Mouse (Mus musculus): Measurements from ENCODE around the gene 2510002D24Rik.
A peak's percentile ranks its signal among the peaks of the same experiment; 100 is the strongest.
"Not testable (repeated sequence)": the region's sequence is repeated elsewhere in the genome, so short reads cannot be mapped to it uniquely, and the experiment has no call there.

2510002D24Rik gene

DNA sequence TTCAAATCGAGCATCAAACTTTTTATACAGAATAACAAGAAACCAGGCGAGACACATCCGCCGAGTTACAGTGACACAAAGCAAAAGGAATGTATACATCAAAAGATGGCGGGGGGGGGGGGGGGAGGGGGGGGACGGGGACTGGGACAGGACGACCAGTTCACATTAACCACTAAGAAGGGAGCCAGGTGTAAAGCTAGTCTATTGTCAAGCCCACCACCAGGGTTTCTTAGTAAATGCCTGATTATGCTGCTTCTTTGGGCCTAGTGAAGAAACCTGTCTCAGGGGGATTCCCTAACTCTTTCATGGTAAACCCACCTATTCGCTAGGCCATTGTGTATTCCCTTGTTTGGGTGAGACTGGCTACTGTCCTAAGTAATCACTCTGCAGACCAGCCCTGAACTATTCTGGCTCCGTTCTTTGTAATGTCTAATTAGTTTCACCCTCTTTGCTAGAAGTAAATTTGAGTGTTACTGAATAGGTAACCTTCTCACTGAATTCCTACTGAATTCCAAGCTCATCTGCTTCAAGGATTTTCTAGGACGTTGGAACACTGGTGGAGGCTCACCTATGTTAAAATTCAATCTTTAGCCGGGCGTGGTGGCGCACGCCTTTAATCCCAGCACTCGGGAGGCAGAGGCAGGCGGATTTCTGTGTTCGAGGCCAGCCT lies 13.3 kb downstream of the 2510002D24Rik start:
- DNase-seq (ENCODE audit: low spot score in 2 of 2), result not testable (repeated sequence)

DNA sequence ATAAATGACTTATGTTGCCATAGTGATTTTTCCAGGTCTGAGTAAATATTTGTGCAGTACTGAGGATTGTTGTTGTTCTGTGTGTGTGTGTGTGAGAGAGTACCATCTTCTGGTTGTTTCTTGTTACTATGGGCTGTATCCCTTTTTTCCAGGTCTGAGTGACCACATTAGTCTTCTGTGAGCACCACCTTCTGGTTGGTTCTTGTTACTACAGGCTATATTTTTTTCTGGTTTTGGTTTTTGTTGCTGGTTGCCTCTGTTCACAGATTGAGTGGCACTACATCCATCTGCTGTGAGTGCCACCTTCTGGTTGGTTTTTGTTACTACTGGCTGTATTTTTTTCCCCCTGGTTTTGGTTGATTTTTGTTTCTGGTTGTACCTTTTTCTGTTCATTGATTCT lies 22.2 kb downstream of the 2510002D24Rik start:
- no peak for DNase-seq (ENCODE audit: low spot score in 2 of 2)

DNA sequence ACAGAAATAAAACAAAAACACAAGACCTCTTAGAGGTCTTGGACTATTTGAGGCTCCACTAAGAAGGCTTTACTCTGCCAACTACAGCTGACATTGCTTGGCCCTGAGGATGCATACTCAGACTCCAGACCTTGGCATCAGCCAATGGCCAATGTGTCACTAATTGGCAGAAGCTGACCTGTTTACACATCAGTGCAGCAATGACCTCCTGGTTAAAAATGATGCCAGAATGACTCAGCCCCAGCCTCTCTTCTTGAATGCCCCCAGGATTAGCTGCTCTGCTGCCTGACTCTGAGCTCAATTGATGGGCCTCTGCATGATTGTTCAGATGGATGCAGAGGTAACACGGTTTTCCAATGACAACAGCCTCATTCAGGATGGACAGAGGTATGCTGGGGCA lies 23.8 kb downstream of the 2510002D24Rik start:
- no peak for DNase-seq (ENCODE audit: low spot score in 2 of 2)

DNA sequence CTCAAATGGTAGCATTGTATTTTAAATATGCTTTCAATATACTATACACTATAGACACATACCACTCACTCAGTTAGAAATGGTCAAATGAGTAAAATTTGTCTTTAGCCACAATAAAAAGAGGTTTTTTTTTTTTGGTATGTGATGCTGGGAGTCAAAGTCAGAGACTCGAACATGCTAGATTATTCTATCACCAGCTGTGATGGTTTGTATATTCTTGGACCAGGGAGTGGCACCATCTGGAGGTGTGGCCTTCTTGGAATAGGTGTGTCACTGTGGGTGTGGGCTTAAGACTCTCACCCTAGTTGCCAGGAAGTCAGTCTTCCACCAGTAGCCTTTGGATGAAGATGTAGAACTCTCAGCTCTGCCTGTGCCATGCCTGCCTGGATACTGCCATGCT lies 34.1 kb downstream of the 2510002D24Rik start:
- DNase-seq (ENCODE audit: low spot score in 2 of 2), result not testable (repeated sequence)

DNA sequence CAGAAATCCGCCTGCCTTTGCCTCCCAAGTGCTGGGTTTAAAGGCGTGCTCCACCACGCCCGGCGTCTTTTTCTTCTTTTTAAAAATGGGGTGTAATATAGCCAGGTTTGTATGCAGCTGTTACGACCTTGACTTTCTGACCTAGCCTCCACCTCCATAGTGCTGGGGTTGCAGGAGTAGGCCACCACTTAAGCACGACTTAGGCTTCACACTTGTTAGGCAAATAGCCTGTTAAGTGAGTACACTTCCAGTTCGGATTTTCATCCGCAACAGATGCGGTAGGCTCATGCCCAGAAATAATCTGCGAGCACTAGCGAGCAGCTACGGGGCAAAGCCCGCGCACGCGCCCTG lies 39.7 kb downstream of the 2510002D24Rik start:
- DNase-seq (ENCODE audit: low spot score in 2 of 2), result no peak

DNA sequence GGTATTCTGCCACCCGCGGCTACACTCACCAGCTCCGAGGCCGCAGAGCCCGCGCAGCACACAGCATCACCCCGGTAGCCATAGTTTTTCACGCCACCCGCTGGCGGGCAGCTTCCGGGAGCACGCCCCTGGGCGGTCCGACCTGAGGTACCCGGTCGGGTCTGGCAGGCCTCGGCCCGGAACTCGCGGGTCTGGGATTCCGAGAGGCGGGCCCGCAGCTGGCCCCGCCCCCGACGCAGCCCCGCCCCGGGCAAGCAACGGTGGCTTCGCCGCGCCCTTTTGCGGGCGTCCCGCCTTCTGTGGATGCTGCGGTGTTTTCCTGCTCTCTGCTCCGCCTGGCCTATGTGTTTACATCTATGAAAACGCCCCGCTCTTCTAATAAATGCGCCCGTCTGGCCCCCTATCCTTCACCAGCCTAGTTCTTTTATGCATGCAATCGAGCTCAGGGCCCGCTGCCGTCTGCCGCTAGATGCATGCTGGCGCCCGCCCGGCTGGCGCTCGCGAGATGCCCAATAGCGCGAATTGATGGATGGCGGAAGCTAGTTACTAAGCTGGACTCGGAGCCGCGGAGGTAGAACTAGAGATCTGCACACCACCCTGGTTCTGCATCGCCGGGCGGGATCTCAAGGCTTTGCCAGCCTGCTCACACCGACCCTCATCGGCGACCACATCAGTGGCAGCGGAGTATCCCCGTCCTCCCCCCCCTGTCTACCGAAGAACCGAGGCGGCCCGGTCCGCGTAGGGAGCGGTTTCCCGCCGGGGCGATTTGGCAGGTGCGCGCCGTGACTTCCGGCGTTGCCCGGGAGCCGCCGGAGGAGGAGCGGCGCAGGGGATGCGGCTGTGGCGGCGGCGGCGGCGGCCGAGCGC lies 40.3 kb downstream of the 2510002D24Rik start, which contains the start of the genes Mrpl40 and Hira:
Gene Mrpl40, minus strand, starts transcription at position 421 of the 867 bp plus-strand sequence.
Gene Hira, plus strand, starts transcription at position 596 of the 867 bp plus-strand sequence.
- DNase-seq (ENCODE audit: low spot score in 2 of 2), result peak; percentile 87 to 90

DNA sequence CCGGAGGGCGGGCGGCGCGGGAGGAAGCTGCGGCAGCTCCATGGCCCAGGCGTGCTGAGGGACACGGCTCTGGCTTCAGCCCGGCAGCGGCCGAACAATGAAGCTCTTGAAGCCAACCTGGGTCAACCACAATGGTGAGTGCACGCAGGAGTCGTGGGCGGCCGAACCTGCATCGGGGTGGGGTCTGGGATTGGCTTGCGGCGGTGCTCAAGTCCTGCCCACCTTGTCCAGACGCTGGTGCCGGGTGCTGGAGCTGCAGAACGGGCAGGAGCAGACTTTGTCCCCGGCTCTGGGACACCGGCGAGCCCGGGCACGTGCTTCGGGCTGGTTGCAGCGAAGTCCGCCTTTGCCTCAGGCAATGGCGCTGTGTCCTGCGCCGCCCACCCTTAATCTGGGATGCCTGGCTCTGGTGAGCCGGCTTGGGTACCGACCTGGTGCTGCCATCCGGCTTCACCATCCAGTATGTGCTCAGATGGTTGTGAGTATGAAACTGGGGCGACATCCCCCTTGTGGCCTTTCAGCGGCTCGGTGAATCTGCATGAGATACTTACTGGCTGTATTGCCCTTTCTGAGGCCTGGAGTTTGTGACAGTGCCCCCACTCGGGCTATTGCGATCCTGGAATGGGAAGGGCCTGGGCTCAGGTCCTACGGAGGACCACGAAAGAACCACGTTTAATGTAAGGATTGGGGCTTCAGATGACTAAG lies 41.2 kb downstream of the 2510002D24Rik start:
- peak; percentile 23 to 36 for DNase-seq (ENCODE audit: low spot score in 2 of 2)

DNA sequence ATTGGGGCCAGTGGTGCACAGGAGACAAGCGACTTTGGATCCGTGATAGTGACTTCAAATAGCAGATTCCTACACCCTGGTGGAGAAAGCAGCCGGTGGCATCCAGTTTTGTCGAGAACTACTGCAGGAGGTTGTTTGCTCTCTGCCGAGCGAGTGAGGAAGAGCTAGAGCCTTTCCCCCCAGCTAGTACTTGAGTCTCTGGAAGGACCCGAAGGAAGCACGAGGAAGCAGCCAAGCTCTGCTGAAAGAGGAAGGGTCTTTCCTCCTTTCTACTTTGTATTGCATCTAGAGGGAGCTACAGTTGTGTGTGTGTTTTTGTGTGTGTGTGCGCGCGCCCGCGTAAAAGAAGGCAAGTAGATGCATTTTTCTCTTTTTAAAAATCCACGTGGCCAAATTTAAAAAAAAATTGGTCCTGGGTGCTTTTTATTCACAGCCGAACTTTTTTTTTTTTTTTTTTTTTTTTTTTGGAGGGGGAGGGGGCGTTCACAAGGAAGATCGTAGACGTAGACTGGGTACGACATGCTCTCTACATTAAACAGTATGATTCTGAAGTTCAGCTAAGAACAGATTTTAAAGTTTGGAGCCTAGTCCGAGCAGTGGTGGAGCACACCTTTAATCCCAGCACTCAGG lies 41.8 kb downstream of the 2510002D24Rik start:
- no peak for DNase-seq (ENCODE audit: low spot score in 2 of 2)

DNA sequence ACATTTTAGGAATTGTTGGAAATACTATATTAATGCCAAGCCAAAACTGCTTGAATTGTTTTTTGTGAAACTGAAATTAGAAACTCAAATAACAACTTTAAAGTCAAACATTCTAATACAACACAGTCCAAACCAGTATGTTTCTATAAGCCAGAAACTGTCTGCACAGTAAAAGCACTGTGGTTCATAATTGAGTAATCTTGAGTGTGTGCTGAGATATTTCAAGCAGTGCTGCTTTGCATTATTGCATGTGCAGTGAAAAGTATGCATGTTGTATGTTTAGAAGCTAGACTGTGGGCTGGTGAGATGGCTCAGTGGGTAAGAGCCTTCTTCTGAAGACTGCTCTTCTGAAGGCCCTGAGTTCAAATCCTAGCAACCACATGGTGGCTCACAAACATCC lies 47.7 kb downstream of the 2510002D24Rik start:
- no peak for DNase-seq (ENCODE audit: low spot score in 2 of 2)
